Mouse (Mus musculus) hematopoietic stem cell, adult 5-6 weeks (primary cell): Measurements from ENCODE around the gene Idh2. TPM values are rescaled to one million over a fixed set of nuclear protein-coding genes. Genes with fewer than 3 reads are reported as not detected.
"Not testable (repeated sequence)": the region's sequence is repeated elsewhere in the genome, so short reads cannot be mapped to it uniquely, and the experiment has no call there.

Experiments
- ATAC-seq, 2 experiments: fragments of 125-278 bp in 1 of 2; replicated peaks in 1 of 2; 2 replicates each; pipeline ENCODE4 v1.8.0; 2016 to 2017; ENCODE audit warnings: inconsistent platforms in 2 of 2, mild to moderate bottlenecking in 2 of 2, moderate number of reproducible peaks in 2 of 2, low read depth in 1 of 2, moderate TSS enrichment in 1 of 2; ENCODE audit not compliant: low FRiP score in 2 of 2, poor library complexity in 2 of 2, severe bottlenecking in 2 of 2, insufficient read depth in 1 of 2, low TSS enrichment in 1 of 2
- total RNA-seq: library from RNA; stranded (forward); fragments of 172-1452, 232-1000 nt; gene quantifications from 2 replicates; pipeline ENCODE4 v1.2.3, GENCODE M21; 2017

Gene Idh2
- total RNA-seq, 1 experiment from 2014 or later = 180 TPM

DNA sequence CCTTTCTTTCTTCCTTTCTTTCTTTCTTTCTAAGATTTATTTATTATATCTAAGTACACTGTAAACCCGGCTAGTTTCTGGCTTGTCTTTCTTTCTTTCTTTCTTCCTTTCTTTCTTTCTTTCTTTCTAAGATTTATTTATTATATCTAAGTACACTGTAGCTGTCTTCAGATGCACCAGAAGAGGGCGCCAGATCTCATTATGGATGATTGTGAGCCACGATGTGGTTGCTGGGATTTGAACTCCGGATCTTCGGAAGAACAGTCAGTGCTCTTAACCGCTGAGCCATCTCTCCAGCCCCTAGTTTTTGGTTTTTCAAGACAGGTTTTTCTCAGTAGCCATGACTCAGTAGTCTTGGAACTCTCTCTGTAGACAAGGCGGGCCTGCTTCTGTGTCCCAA, 16.1 kb upstream of the Idh2 start:
- ATAC-seq = not testable (repeated sequence)

GRCm38 (mm10) chr7:80130344-80131055, 15.3 kb upstream of the Idh2 start:
- no peak for ATAC-seq

DNA sequence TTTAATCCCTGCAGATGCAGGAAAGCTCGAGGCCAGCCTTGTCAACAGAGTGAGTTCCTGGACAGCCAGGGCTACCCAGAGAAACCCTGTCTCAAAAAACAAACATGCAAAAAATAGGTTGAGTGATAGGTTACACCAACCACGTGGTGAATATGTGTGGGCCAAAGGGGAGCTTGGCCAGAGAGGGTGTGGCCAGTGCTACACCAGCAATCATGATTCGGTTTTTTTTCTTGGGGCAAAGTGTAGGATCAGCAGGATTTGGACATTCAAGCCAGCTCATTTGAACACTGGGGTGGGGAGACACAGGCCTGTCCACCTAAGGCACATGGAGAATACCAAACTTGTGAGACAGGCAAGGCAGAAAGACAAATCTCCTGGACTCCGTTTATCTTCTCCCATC, 14.1 kb upstream of the Idh2 start:
- no peak for ATAC-seq

DNA sequence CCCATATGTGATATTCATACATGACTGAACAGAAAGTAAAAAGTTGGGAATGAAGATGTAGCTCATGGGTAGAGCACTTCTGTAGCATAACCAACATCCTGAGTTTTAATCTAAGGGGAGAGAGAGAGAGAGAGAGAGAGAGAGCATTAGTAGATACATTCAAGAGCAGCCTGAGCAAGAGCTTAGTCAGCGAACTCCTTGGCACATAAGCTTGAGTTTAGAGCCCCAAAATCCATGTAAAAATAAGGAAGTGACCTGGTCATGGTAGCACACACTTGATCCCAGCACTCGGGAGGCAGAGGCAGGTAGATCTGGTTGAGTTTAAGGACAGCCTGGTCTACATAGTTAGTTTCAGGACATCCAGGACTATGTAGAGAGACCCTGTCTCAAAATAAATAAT, 8.5 kb upstream of the Idh2 start:
- ATAC-seq = no peak

DNA sequence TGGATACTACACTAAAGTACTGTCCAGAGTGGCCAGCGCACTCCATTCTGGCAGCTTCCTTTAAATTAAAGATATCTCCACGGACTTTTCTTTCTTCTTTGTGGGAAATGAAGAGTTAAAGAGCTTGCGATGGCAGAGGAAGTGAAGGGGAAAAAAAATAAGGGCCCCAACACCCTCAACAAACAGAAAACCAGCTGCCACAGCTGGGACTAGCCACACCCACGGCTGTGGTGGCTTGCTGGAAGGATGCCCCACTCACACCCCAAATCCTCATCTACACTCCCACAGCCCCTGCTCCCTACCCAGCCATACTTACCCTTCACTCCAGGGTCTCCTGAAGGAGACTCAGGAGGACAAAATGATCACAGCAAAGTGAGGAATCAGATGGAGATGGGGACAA, 7.9 kb upstream of the Idh2 start:
- peak; percentile 17 to 58; a peak in 2 of 4 replicates for ATAC-seq

GRCm38 (mm10) chr7:80121083-80121482, 5.9 kb upstream of the Idh2 start:
- no peak for ATAC-seq

- no peak for ATAC-seq
Measured at GRCm38 (mm10) chr7:80119198-80119597, 4.0 kb upstream of the Idh2 start.

GRCm38 (mm10) chr7:80116158-80116557, 966 bp upstream of the Idh2 start:
- ATAC-seq = no peak

DNA sequence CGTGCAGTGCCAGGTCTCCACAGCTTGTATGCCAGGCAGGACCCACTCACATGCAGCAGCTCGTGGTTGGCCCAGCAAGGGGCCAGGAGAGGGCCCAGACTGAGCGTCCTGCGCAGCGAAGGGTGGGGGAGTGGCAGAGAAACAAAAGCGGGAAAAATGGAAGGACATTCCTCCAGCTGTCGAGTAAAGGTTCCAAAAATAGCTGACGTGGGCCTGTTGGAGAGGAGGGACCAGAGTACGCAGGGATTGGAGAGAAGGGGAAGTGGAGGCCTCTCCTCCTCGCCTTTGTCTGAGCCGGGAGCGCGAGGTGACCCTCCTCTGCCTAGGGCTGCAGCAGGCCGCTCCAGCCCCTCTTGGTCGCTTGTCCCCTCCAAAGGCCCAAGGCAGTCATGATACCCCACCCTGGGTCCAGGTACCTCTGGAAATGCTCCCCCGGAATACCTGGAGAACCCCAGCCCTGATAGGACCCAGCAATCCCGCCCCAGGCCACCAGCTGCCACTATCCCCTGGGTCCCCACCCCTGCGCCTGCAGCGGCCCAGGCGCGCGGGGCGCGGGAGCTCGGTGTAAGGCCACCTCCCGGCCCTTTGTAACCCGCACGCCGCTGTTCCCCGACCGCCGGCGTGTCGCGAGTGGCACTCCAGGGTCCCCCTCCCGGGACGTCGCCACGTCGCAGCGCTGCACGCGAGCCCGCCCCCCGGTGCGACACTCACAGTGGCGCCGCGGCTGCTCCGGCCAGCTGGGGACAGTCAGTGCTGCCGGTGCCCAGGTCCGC, 555 bp downstream of the Idh2 start:
- ATAC-seq = peak; percentile 40 to 43; a peak in 3 of 4 replicates

DNA sequence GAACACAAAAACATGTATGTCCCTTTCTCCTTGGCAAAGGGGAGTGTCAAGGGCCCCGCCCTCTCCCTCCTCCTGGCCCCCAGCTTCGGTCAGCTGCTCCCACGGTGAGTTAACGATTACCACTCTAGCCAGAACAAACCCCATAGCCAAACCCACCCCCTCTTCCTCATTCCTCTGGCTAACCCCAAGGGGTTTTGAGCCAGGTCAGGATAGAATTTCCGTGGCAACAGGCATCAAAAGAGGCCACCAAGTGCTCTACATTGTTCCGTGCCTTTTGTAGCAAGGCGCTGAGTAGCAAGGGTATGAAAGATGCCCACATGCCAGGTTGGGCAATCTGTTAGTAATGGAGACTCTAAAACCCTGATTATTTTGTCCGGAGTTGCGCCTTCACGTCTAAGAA, 1.2 kb downstream of the Idh2 start:
- no peak for ATAC-seq

GRCm38 (mm10) chr7:80111066-80112045, 3.8 kb downstream of the Idh2 start:
- no peak for ATAC-seq

DNA sequence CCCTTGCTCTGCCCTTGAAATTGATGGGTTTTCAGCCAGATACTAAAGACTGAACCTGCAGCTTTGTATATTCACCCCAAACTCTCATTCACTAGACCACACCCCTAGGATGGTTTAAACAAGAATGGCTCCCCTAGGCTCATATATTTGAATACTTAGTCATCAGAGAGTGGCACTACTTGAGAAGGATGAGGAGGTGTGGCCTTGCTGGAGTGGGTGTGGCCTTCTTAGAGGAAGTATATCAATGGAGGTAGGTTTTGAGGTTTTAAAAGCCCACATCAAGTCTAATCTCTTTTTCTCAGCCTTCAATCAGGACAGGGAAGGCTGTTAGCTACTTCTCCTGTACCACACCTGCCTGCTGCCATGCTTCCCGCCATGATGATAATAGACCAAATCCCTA, 8.8 kb downstream of the Idh2 start:
- ATAC-seq = no peak

- ATAC-seq = no peak
Measured at GRCm38 (mm10) chr7:80105637-80106390, 9.4 kb downstream of the Idh2 start.

DNA sequence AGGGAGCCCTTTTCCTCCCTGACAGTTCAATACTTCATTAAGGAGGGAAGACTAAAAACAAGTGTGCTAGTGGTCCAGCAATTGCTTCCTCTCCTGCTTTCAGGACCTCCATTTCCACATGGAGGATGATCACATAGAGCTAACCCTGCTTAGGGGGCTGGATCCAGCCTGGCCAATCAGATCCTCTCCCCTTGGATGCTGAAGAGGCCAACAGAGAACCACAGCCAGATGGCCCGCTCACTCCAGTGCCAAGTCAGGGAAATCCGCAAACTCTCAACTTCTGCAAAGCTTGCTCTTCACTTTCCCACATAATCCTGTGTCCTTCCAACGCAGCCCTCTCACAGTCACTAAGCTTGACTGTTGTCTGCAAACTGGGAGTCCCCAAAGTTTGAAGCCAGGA, 11.9 kb downstream of the Idh2 start:
- ATAC-seq = no peak

GRCm38 (mm10) chr7:80098389-80098976, 16.7 kb downstream of the Idh2 start:
- ATAC-seq = no peak

DNA sequence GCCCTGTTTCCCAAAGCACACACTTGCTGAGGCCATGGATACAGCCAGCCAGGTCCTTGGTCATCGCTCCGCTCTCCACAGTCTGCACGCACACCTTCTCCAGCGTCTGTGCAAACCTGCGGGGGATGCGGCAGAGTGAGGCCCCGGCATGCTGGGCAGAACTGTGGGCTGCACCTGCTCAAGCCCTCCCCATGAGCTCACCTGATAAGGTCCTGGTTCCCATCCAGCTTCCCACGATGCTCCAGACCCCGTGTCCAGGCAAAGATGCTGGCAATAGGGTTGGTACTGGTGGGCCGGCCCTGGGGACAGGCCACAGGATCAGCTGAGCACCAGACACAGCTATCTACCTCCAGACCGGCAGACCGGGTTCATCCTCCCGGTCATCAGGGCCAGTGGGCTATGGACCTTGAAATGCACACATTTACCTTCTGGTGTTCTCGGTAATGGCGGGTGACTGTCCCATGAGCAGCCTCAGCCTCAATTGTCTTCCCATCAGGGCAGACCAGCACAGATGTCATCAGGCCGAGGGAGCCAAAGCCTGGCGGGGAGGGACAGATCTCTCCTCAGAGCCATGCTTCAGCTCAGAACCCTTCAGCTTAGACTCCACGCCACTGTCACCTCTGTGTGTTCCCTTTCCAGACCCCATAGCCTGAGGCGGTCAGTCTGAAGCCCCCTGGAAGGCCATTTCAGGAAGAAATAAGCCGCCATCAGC, 19.4 kb downstream of the Idh2 start:
- no peak for ATAC-seq
